Mouse (Mus musculus): ENCODE measurements around the gene Hoxa9.

- TF ChIP-seq POLR2A (IDR thresholded peaks at IDR 0.05; ENCODE audit: control insufficient read depth, low read depth, low read length) (no peak), CTCF (IDR thresholded peaks at IDR 0.05; ENCODE audit: control insufficient read depth, insufficient read depth, insufficient replicate concordance, low read depth, low read length) (no peak)
These were observed 27.8 kb downstream of the Hoxa9 start for GRCm38 (mm10) chr6:52203121-52203370.

Measured in testis, adult 2 months (tissue).